Mouse (Mus musculus) layer of hippocampus, adult 8-10 months (tissue): ENCODE measurements around the gene Vps33a. TPM values are rescaled to one million over a fixed set of nuclear protein-coding genes. Genes with fewer than 3 reads are reported as not detected.

Source experiments
- microRNA-seq, 2 experiments: library from miRNA; unstranded; fragments of <30 nt; microRNA quantifications; one replicate each; pipeline ENCODE4 v1.2.0; 2022
- total RNA-seq, 4 experiments: library from RNA; stranded (reverse); gene quantifications; 2 replicates each; pipeline ENCODE4 v1.2.4; 2022

Gene Vps33a
- total RNA-seq, 4 experiments from 2014 or later = 78.7 to 91.2 (median 87.3) TPM

Small RNAs within 50 kb of the gene (microRNA-seq; reads per million reads assigned to microRNA genes)
- 1.3 to 1.8 reads per million in 2 experiments for gene Mir7647

Other genes with a start within 250 kb of the Vps33a start
- 10 to 100 TPM; 58.5 to 66.1 (median 62.9) TPM for gene Bcl7a, start 229.2 kb downstream of the Vps33a start, total RNA-seq
- 10 to 100 TPM; 17.7 to 23.0 (median 21.0) TPM for gene Mlxip, start 178.2 kb downstream of the Vps33a start, total RNA-seq
- gene Lrrc43, start 83.7 kb downstream of the Vps33a start, total RNA-seq = under 1 TPM; 0.72 to 0.93 (median 0.85) TPM
- not detected for gene Il31, start 83.5 kb downstream of the Vps33a start, total RNA-seq
- 1 to 10 TPM in 3 of 4 experiments, under 1 TPM in 1; 0.55 to 1.9 (median 1.3) TPM for gene B3gnt4, start 62.6 kb downstream of the Vps33a start, total RNA-seq
- 10 to 100 TPM; 29.8 to 34.4 (median 31.1) TPM for gene Diablo, start 48.9 kb downstream of the Vps33a start, total RNA-seq
- gene Gm49027, start 47.5 kb downstream of the Vps33a start, total RNA-seq = 1 to 10 TPM; 4.2 to 7.8 (median 5.3) TPM
- gene Clip1, start 111.6 kb upstream of the Vps33a start, total RNA-seq = 100 to 1,000 TPM; 125 to 142 (median 126) TPM
- 10 to 100 TPM; 41.5 to 54.4 (median 50.4) TPM for gene Zcchc8, start 148.1 kb upstream of the Vps33a start, total RNA-seq
- gene Rsrc2, start 176.4 kb upstream of the Vps33a start, total RNA-seq = 100 to 1,000 TPM in 3 of 4 experiments, 10 to 100 TPM in 1; 90.7 to 107 (median 103) TPM
- gene Kntc1, start 176.7 kb upstream of the Vps33a start, total RNA-seq = 1 to 10 TPM in 3 of 4 experiments, under 1 TPM in 1; 0.99 to 2.9 (median 2.0) TPM